Mouse (Mus musculus) CD4-positive naive resting alpha-beta T cell, adult 76 days (primary cell): ENCODE data around the gene AC161166.1. TPM values are rescaled to one million over a fixed set of nuclear protein-coding genes. Genes with fewer than 3 reads are reported as not detected.

Experiments
- total RNA-seq: library from RNA; stranded (reverse); gene quantifications from one replicate; pipeline ENCODE4 v1.2.4, GENCODE M21; 2023

Gene AC161166.1
- total RNA-seq, result not detected

DNA sequence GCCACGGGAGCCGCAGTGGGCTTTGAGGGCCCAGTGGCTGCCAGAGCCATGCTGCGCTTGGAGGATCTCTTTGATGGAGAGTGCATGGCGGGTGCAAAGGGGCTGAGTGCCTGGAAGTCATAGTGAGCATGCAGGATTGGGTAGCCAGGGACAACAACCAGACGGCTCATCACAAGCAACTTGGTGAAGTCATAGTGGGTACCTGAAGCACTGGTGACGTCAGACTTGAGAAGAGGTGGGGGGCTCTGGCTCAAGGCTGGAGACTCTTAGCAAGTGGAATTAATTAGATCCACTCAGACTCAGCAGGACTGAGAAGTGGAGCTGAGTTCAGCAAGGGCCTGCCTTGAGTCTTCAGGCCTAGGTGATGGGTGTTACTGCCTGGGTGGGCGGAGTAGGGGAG is at the start of gene AC161166.1:
Gene AC161166.1 (minus strand): TSS at position 101 of the 400 bp plus-strand sequence.

DNA sequence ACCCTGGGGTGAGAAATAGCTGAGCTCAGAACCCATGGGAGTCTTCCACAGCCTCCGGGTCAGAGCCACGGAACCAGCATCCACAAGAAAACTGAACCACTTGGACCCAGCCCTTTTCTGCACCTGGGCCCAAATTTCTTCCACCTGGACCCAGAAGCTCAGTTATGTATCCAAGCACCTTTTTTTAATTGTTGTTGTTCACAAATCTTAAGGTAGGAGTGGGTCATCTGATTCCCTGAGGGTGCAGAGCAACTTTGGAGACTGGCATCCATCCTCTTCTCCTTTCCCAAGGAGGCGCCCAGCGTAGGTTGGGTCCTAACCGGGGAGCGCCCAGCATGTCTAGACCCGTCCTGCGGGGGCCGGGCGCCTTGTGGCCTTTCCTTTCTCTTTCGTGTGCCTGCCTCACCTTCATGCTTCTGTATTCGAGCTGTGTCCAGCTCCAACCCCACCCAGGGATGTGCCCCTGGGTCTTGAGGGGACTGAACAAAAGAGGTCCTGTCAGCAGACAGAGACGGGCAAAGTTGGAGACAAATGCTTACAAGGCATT is 33.9 kb upstream of the AC161166.1 start, which contains the start of the genes Pinlyp and Xrcc1:
Gene Pinlyp (minus strand): TSS at position 51 of the 547 bp plus-strand sequence.
Gene Xrcc1 (plus strand): TSS at position 222 of the 547 bp plus-strand sequence.

DNA sequence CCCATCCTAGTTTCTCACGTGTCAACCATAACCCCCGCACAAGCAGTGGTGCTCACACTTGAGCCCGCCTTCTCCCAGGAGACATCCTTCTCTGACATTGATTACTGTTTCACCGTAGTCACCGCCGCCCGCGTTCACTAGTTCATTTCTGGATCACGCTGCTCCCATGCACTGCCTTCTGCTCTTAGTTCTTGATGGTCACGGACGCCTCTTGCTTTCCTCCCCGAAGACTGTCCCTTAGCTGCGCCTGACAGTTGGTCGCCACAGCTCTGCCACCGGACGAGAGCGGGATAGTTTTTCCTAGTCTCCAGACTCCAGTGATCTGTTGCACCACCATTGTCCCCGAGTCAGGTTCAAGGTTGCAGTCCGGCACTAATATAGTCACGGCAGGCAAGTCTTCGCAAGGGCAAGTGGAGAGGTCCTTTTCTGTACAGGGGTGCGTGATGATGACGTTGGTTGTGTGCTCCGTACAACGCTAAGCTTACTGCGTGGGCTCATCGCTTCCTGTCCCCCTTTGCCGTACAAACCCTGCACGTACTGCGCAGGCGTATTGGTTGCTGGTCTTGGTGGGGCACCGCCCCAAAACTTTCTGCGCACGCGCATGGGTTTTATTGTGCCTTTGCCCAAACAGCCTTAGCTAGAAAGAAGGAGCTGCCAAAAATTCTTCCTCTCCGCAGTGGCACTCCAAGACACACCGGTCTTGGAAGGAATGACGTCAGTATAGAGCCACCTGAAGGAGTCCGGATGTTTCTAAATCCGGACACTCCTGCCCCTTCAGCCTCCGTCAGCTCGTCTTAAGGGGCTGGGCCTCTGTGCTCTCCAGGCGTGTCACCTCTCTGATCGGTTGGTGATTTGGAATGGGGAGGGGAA is 18.0 kb upstream of the AC161166.1 start, which contains the start of gene Irgq:
Gene Irgq (plus strand): TSS at position 628 of the 870 bp plus-strand sequence.

DNA sequence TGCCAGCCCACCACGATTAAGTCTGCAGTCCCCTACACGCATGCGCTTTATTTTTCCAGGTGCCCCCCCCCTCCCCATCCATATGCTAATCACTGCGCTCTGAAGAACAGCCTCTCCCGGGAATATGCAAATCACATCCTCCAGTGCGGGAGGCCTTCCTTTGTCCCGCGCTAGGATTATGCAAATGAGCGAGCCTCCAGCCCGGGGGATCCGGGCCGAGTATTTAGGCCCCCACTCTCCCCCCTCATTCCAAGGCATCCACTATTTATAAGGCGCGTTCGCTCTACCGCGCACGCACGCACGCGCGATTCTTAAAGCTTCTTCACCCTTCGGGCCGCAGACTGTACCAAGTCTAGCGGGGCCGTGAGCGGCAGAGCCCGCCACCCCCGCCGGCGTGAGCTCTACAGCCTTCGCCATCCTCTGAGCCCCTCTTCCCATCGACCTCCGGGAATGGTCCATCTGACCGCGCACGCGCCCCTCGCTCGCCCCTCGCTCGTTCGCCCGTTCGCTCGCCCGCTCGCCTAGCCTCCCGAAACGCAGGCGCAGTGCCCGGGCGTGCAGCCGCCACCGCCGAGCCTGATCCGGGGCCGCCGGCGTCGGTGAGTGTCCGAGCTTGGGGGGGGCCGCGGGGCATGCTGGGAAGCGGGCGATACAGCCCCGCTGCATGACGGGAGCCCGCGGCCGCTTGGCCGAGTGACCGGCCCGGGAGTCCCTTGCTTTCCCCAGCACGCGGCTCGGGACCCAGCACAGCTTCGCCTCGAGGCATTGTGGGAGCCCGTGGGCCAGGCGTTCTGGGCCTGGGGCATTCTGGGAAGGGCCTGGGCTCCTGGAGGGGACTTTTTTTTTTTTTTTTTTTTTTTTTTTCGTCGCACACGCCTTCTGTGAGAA is 5.2 kb downstream of the AC161166.1 start, which contains the start of gene Zfp428:
Gene Zfp428 (plus strand): TSS at position 169 of the 888 bp plus-strand sequence.

DNA sequence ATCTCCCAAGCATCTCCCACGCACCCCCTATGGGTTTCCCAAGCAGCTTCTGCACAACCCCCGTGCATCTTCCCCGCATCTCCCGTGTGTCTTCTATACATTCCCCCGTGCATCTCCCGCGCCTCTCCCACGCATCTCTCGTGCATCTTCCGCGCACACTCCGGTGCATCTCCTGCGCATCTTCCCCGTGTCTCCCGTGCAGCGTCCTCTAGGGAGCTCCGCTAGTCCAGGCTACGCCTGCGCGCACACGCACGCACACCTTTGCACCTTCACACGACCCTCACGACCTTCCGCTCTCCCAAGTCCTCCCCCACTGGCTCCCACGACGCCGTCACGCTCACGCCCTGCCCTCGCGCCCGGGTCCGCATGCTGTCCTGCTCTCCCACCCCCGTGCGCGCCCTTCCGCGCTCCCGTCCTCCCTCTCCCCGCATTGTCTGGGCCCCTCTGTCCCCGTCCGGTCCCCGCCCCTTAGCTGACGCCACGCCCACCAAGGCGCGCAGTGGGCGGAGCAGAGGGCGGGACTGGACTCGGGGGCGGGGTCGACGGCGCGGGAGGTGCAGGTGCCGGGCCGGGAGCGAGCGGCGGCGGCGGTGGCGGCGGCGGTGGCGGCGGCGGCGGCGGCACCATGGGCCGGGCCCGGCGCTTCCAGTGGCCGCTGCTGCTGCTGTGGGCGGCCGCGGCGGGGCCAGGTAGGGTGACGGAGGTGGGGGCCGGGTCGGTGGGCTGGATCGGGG is 30.6 kb downstream of the AC161166.1 start, which contains the start of gene Cadm4:
Gene Cadm4 (plus strand): TSS at position 550 of the 734 bp plus-strand sequence.

DNA sequence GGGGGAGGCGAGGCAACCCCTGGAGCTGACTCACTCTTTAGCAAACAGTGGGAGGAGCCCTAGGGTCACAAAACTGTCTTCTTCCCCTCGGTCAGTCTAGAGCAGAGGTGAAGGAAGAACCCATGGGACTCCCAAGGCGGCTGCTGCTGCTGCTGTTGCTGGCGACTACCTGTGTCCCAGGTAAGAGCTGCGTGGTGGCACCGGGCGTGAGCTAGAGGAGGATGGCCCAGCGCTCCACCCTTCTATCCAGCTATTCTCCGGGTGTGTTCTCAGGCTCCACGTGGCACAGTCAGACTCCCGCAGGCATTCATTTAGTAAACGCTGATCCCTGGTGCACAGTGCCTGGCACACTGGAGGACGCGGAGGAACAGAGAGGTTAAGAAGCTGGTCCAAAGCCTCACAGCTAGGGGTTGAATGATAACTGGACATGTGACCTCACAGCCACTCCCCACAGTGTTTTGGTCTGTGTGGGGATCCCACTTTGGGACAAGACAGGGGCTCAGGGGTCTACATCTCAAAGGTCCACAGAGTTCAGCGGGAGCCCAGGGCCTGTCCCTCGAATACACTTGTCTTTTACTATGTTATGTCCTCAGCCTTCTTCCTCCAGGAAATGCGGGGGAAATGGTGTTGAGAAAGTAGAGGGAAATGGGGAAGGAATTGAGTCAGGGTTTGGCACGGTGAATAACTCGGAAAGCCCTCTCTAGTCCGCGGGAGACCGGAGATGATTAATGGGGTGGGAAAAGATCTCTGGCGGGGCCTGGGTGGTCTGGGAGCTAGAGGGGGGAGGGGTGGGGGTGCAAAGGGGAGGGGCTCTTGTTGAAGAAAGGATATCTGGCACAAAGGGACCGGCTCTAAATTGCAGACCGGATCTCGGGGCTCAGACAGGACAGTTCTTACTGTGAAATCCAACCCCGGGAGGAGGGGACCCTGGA is 49.6 kb downstream of the AC161166.1 start, which contains the start of gene Plaur:
Gene Plaur (plus strand): TSS at position 97 of the 932 bp plus-strand sequence.

Other genes starting within 250 kb of the AC161166.1 start
- gene Zfp93, start 242.0 kb downstream of the AC161166.1 start, total RNA-seq, result 2.5 TPM
- 7.8 TPM for gene Zfp61, start 211.2 kb downstream of the AC161166.1 start, total RNA-seq
- gene Zfp94, start 195.8 kb downstream of the AC161166.1 start, total RNA-seq, result 2.6 TPM
- gene Tescl, start 178.5 kb downstream of the AC161166.1 start, total RNA-seq, result not detected
- gene Lypd5, start 163.3 kb downstream of the AC161166.1 start, total RNA-seq, result not detected
- gene Kcnn4, start 142.2 kb downstream of the AC161166.1 start, total RNA-seq, result 175 TPM
- 142 TPM for gene Smg9, start 112.8 kb downstream of the AC161166.1 start, total RNA-seq
- 3.0 TPM for gene Irgc1, start 60.2 kb downstream of the AC161166.1 start, total RNA-seq
- 214 TPM for gene Plaur, start 50.0 kb downstream of the AC161166.1 start, total RNA-seq
- 0.76 TPM for gene Cadm4, start 30.4 kb downstream of the AC161166.1 start, total RNA-seq
- gene Zfp428, start 5.4 kb downstream of the AC161166.1 start, total RNA-seq, result 1.7 TPM
- 12.6 TPM for gene Irgq, start 18.2 kb upstream of the AC161166.1 start, total RNA-seq
- not detected for gene Pinlyp, start 33.7 kb upstream of the AC161166.1 start, total RNA-seq
- 45.6 TPM for gene Xrcc1, start 33.8 kb upstream of the AC161166.1 start, total RNA-seq
- gene Ethe1, start 75.1 kb upstream of the AC161166.1 start, total RNA-seq, result 6.5 TPM
- gene Zfp575, start 75.2 kb upstream of the AC161166.1 start, total RNA-seq, result not detected
- gene Phldb3, start 98.3 kb upstream of the AC161166.1 start, total RNA-seq, result 13.4 TPM
- not detected for gene Lypd3, start 124.1 kb upstream of the AC161166.1 start, total RNA-seq
- gene Tex101, start 164.2 kb upstream of the AC161166.1 start, total RNA-seq, result not detected
- not detected for gene BC049730, start 196.8 kb upstream of the AC161166.1 start, total RNA-seq
- gene Gm4763, start 214.5 kb upstream of the AC161166.1 start, total RNA-seq, result not detected
- gene Cd177, start 247.9 kb upstream of the AC161166.1 start, total RNA-seq, result 2.2 TPM